Mouse (Mus musculus): ENCODE results near the gene Lrrc26. TPM values are rescaled to one million over a fixed set of nuclear protein-coding genes. Genes with fewer than 3 reads are reported as not detected.
"Not testable (repeated sequence)": the region's sequence is repeated elsewhere in the genome, so short reads cannot be mapped to it uniquely, and the experiment has no call there.

The Lrrc26 gene
- polyA plus RNA-seq, 1 experiment = 138 TPM

- WGBS = 43% methylated on average over 10 of the region's 10 CpGs
- peaks cover 23% of the 10 kb centered on the region for H3K36me3 ChIP-seq (ENCODE audit: control insufficient read depth, insufficient read depth, low read length)
- TF ChIP-seq POLR2A (IDR thresholded peaks at IDR 0.05; ENCODE audit: low read depth, low read length) (peak; percentile 68; the same call in 1 of the 2 replicates), CTCF (IDR thresholded peaks at IDR 0.05; ENCODE audit: extremely low read depth, insufficient read length, insufficient replicate concordance, low read depth, low read length) (no peak)
- H3K4me1 ChIP-seq (ENCODE audit: control insufficient read depth, insufficient read depth, insufficient read length, low read length) = peaks cover 18% of the 10 kb centered on the region
- peak within 1 kb of the TSS; percentile 85 for H3K27ac ChIP-seq (ENCODE audit: insufficient read depth, low read depth, low read length)
- H3K4me3 ChIP-seq (ENCODE audit: low read depth, low read length) = peak within 1 kb of the TSS; percentile 53
- H3K27me3 ChIP-seq (ENCODE audit: control insufficient read depth, insufficient read depth, low read length) = no peaks in the 10 kb centered on the region; the same call in 1 of the 2 replicates
Measured at GRCm38 (mm10) chr2:25246183-25247072, 43.3 kb upstream of the Lrrc26 start, which contains the start of gene AL732309.1. TSS of gene AL732309.1 (minus strand) at chr2:25246863.

DNA sequence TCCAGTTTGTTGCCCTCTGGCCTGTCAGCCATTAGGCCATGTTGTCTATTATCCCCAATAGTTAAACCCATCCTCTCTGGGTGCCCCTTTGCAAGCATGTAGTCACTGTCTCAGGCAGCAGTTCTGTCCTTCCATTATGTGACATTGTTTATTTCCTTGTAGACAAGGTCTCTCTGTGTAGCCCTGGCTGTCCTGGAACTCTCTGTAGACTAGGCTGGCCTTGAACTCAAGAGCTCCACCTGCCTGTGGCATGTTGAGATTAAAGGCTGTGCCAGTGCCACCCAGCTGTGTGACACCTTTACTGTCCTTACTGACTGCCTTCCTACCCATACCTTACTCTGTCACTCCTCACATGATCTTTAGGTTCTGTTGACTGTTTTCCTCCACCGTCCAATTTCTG, 37.4 kb upstream of the Lrrc26 start:
- H3K27me3 ChIP-seq (ENCODE audit: control insufficient read depth, insufficient read depth, low read length) = no peaks in the 10 kb centered on the region
- peaks cover 5% of the 10 kb centered on the region for H3K4me1 ChIP-seq (ENCODE audit: control insufficient read depth, insufficient read depth, insufficient read length, low read length)
- peaks cover 26% of the 10 kb centered on the region for H3K36me3 ChIP-seq (ENCODE audit: control insufficient read depth, insufficient read depth, low read length)
- TF ChIP-seq CTCF (IDR thresholded peaks at IDR 0.05; ENCODE audit: extremely low read depth, insufficient read length, insufficient replicate concordance, low read depth, low read length) (peak; percentile 38; the same call in 1 of the 2 replicates), POLR2A (IDR thresholded peaks at IDR 0.05; ENCODE audit: low read depth, low read length) (no peak)
- no peak overlapping the region for H3K27ac ChIP-seq (ENCODE audit: insufficient read depth, low read depth, low read length)
- H3K4me3 ChIP-seq (ENCODE audit: low read depth, low read length) = no peak overlapping the region
- 65% methylated on average over 1 of the region's 1 CpGs for WGBS

GRCm38 (mm10) chr2:25255284-25255779, 34.4 kb upstream of the Lrrc26 start, which contains the start of gene Tmem203:
TSS of gene Tmem203 (plus strand) at chr2:25255439.
- Histone ChIP-seq H3K4me1 (ENCODE audit: control insufficient read depth, insufficient read depth, insufficient read length, low read length) (peaks cover 5% of the 10 kb centered on the region), H3K4me3 (ENCODE audit: low read depth, low read length) (peak within 1 kb of the TSS; percentile 98), H3K27ac (ENCODE audit: insufficient read depth, low read depth, low read length) (peak within 1 kb of the TSS; percentile 69), H3K36me3 (ENCODE audit: control insufficient read depth, insufficient read depth, low read length) (peaks cover 7% of the 10 kb centered on the region), H3K27me3 (ENCODE audit: control insufficient read depth, insufficient read depth, low read length) (no peaks in the 10 kb centered on the region)
- TF ChIP-seq CTCF (IDR thresholded peaks at IDR 0.05; ENCODE audit: extremely low read depth, insufficient read length, insufficient replicate concordance, low read depth, low read length) (no peak), POLR2A (IDR thresholded peaks at IDR 0.05; ENCODE audit: low read depth, low read length) (no peak; the same call in 1 of the 2 replicates)
- WGBS = under 1% methylated on average over 39 of the region's 39 CpGs

DNA sequence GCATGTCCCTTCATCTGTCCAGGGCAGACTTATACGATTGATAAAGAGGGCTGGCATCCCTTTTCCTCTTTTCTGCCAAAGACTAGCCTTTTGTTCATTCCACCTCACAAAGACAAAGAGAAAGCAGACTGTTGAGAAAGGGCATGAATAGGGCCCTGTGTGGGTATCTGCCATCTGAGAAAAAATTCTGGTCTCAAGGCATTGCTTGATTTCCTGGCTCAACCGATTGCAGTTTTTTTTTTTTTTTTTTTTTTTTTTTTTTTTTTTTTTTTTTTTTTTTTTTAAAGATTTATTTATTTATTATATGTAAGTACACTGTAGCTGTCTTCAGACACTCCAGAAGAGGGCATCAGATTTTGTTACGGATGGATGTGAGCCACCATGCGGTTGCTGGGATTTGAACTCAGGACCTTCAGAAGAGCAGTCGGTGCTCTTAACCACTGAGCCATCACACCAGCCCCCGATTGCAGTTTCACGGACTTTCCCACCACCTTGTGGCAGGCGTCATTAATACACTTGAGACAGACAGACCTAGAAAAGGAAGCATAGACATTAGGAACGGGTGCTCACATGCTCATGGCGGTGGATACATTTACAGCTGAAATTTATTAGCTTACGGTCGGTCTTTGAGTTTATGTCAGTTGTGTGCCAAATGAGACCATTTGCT, 33.1 kb upstream of the Lrrc26 start:
- not testable (repeated sequence) for H3K4me1 ChIP-seq (ENCODE audit: control insufficient read depth, insufficient read depth, insufficient read length, low read length); H3K4me3 ChIP-seq (ENCODE audit: low read depth, low read length); H3K27me3 ChIP-seq (ENCODE audit: control insufficient read depth, insufficient read depth, low read length); H3K27ac ChIP-seq (ENCODE audit: insufficient read depth, low read depth, low read length); H3K36me3 ChIP-seq (ENCODE audit: control insufficient read depth, insufficient read depth, low read length)
- 22% methylated on average over 12 of the region's 12 CpGs for WGBS

- H3K4me1 ChIP-seq (ENCODE audit: control insufficient read depth, insufficient read depth, insufficient read length, low read length); H3K4me3 ChIP-seq (ENCODE audit: low read depth, low read length); H3K27ac ChIP-seq (ENCODE audit: insufficient read depth, low read depth, low read length); H3K36me3 ChIP-seq (ENCODE audit: control insufficient read depth, insufficient read depth, low read length); H3K27me3 ChIP-seq (ENCODE audit: control insufficient read depth, insufficient read depth, low read length): not testable (repeated sequence)
- WGBS = 80% methylated on average over 5 of the region's 5 CpGs
Measured at GRCm38 (mm10) chr2:25257250-25257649, 32.5 kb upstream of the Lrrc26 start.

- Histone ChIP-seq H3K4me3 (ENCODE audit: low read depth, low read length) (no peak overlapping the region), H3K27ac (ENCODE audit: insufficient read depth, low read depth, low read length) (no peak overlapping the region), H3K4me1 (ENCODE audit: control insufficient read depth, insufficient read depth, insufficient read length, low read length) (peaks cover 5% of the 10 kb centered on the region), H3K27me3 (ENCODE audit: control insufficient read depth, insufficient read depth, low read length) (no peaks in the 10 kb centered on the region), H3K36me3 (ENCODE audit: control insufficient read depth, insufficient read depth, low read length) (no peaks in the 10 kb centered on the region)
- TF ChIP-seq POLR2A (IDR thresholded peaks at IDR 0.05; ENCODE audit: low read depth, low read length) (no peak), CTCF (IDR thresholded peaks at IDR 0.05; ENCODE audit: extremely low read depth, insufficient read length, insufficient replicate concordance, low read depth, low read length) (no peak)
- WGBS = 67% methylated on average over 2 of the region's 2 CpGs
Measured at GRCm38 (mm10) chr2:25258887-25259286, 30.8 kb upstream of the Lrrc26 start.

GRCm38 (mm10) chr2:25261870-25262269, 27.8 kb upstream of the Lrrc26 start:
- no peaks in the 10 kb centered on the region for H3K27me3 ChIP-seq (ENCODE audit: control insufficient read depth, insufficient read depth, low read length)
- peak overlapping the region; percentile 58 for H3K4me3 ChIP-seq (ENCODE audit: low read depth, low read length)
- no peaks in the 10 kb centered on the region; the same call in 1 of the 2 replicates for H3K4me1 ChIP-seq (ENCODE audit: control insufficient read depth, insufficient read depth, insufficient read length, low read length)
- WGBS = 28% methylated on average over 12 of the region's 12 CpGs
- TF ChIP-seq POLR2A (IDR thresholded peaks at IDR 0.05; ENCODE audit: low read depth, low read length) (no peak), CTCF (IDR thresholded peaks at IDR 0.05; ENCODE audit: extremely low read depth, insufficient read length, insufficient replicate concordance, low read depth, low read length) (no peak)
- peak overlapping the region; percentile 64 for H3K27ac ChIP-seq (ENCODE audit: insufficient read depth, low read depth, low read length)
- no peaks in the 10 kb centered on the region for H3K36me3 ChIP-seq (ENCODE audit: control insufficient read depth, insufficient read depth, low read length)
